Mouse (Mus musculus) cerebellum, adult 8-10 months (tissue): Measurements from ENCODE around the gene Met.

ENCODE experiments used
- DNase-seq: peaks from one replicate; pipeline ENCODE4 v3.0.0; 2022

The Met gene

DNA sequence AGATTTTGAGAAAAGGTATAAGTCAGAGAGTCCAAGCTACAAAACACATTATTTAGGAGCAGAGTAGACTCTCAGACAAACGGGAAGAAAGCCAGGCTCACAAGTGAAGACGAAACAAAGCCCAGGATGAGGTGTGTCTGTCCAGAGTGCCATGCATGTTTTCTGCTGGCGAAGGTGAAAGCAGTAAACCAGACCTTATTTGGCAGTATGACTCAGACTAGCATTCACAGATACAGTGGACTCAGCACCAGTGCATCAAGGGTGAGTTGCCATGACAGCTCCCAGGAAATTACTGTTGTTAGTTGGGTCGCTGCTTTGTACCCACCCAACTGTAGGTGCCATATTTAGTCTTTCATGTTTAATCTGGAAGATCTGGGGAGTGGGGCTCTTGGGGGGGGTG lies 149.1 kb downstream of the Met start:
- DNase-seq, result no peak

GRCm38 (mm10) chr6:17620823-17621222 lies 157.2 kb downstream of the Met start:
- DNase-seq, result no peak

DNA sequence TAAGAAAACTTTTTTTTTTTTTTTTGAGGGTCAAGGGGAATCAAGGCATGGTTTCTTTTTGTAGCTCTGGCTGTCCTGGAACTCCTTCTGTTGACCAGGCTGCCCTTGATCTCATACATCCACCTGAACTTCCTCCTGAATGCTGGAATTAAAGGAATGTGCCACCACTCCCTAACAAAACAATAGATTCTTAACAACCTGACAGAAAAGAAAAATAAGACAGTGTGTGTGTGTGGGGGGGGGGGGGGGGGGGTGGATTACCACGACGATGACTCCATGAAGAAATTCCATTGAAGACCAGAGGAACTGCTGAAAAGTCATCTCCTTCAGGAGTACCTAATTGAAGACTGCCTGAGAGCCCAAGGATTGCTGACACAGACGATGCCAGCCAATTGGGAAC lies 157.8 kb downstream of the Met start:
- DNase-seq, result no peak
